Mouse (Mus musculus) intestine, embryonic 14.5 days (tissue): ENCODE data around the gene Traf4. TPM values are rescaled to one million over a fixed set of nuclear protein-coding genes. Genes with fewer than 3 reads are reported as not detected.
"Not testable (repeated sequence)": the region's sequence is repeated elsewhere in the genome, so short reads cannot be mapped to it uniquely, and the experiment has no call there.

Experiments
- ATAC-seq: fragments of 200-750 bp; cut with Nextera tagmentation; replicated peaks from 2 replicates; pipeline ENCODE4 v1.8.0; 2017; ENCODE audit warnings: low read depth, moderate number of reproducible peaks, moderate TSS enrichment, moderate library complexity; ENCODE audit not compliant: low FRiP score, low TSS enrichment
- DNase-seq: peaks from one replicate; pipeline ENCODE4 v3.0.0-alpha.2; 2018; ENCODE audit warnings: low spot score
- H3K27ac ChIP-seq: fragments of 300-500 bp; sonication (generic); 2 replicates; pipeline ENCODE4 v1.5.1; 2014; ENCODE audit warnings: low read depth, mild to moderate bottlenecking, control low read depth
- H3K27me3 ChIP-seq: fragments of 300-500 bp; sonication (generic); replicated peaks from 2 replicates; pipeline ENCODE4 v1.6.1; 2014; ENCODE audit warnings: low read length, control low read depth; ENCODE audit not compliant: control insufficient read depth, insufficient read depth
- H3K36me3 ChIP-seq: fragments of 300-500 bp; sonication (generic); 2 replicates; pipeline ENCODE4 v1.6.1; 2014; ENCODE audit warnings: low read length, control low read depth; ENCODE audit not compliant: control insufficient read depth, insufficient read depth
- H3K4me1 ChIP-seq: fragments of 300-500 bp; sonication (generic); replicated peaks from 2 replicates; pipeline ENCODE4 v1.6.1; 2014; ENCODE audit warnings: low read length, control low read depth, mixed read lengths; ENCODE audit not compliant: control insufficient read depth, insufficient read depth
- H3K4me2 ChIP-seq: fragments of 300-500 bp; sonication (generic); 2 replicates; pipeline ENCODE4 v1.6.1; 2014; ENCODE audit warnings: low read length
- H3K4me3 ChIP-seq: fragments of 300-500 bp; sonication (generic); 2 replicates; pipeline ENCODE4 v1.5.1; 2014; ENCODE audit warnings: low read depth, low read length, control low read depth, mixed read lengths
- H3K9ac ChIP-seq: fragments of 300-500 bp; sonication (generic); 2 replicates; pipeline ENCODE4 v1.6.1; 2014; ENCODE audit warnings: mild to moderate bottlenecking, low read length
- H3K9me3 ChIP-seq: fragments of 300-500 bp; sonication (generic); 2 replicates; pipeline ENCODE4 v1.6.1; 2016; ENCODE audit warnings: low read length, control low read depth; ENCODE audit not compliant: control insufficient read depth
- WGBS: fragments of 180-500 bp; shearing (Covaris S2); extraction: QIAGEN DNeasy Blood & Tissue Kit; methylation state at CpG from one replicate; pipeline ENCODE4 v1.1.7; 2014; 5-methylcytosine and 5-hydroxymethylcytosine counted together
- polyA plus RNA-seq: library from polyadenylated mRNA; unstranded; fragments of >200 nt; fragmentation: Nextera tagmentation; extraction: Ambion mirVana; gene quantifications from 2 replicates; pipeline ENCODE4 v1.2.1, GENCODE M21; 2014

Traf4 gene
- polyA plus RNA-seq, 1 experiment from 2014 or later, result 61.7 TPM

GRCm38 (mm10) chr11:78184702-78185101, 19.3 kb upstream of the Traf4 start:
- 88% methylated on average over 6 of the region's 6 CpGs for WGBS

GRCm38 (mm10) chr11:78183884-78184514, 18.6 kb upstream of the Traf4 start:
- peaks cover 44% of the 10 kb centered on the region for H3K4me1 ChIP-seq
- H3K4me3 ChIP-seq, result peak overlapping the region; percentile 98
- peak overlapping the region; percentile 86 for H3K4me2 ChIP-seq
- peak overlapping the region; percentile 98; the same call in 1 of the 2 replicates for H3K9ac ChIP-seq
- no peaks in the 10 kb centered on the region for H3K9me3 ChIP-seq
- ATAC-seq, result no peak
- H3K27me3 ChIP-seq, result no peaks in the 10 kb centered on the region
- H3K27ac ChIP-seq, result no peak overlapping the region; the same call in 1 of the 2 replicates
- H3K36me3 ChIP-seq, result peaks cover 33% of the 10 kb centered on the region
- no peak for DNase-seq
- 45% methylated on average over 10 of the region's 10 CpGs for WGBS

More at GRCm38 (mm10) chr11:78184702-78185101, 19.3 kb upstream of the Traf4 start:
- H3K9me3 ChIP-seq, H3K9ac ChIP-seq, DNase-seq, H3K27me3 ChIP-seq, H3K4me3 ChIP-seq, H3K4me2 ChIP-seq, H3K27ac ChIP-seq, ATAC-seq: not testable (repeated sequence)
- peaks cover 40% of the 10 kb centered on the region for H3K4me1 ChIP-seq
- peaks cover 28% of the 10 kb centered on the region for H3K36me3 ChIP-seq

- peak within 1 kb of the TSS; percentile 98 for H3K9ac ChIP-seq
- H3K4me3 ChIP-seq, result peak within 1 kb of the TSS; percentile 98
- WGBS, result under 1% methylated on average over 38 of the region's 38 CpGs
- ATAC-seq, result peak; percentile 86
- peaks cover 33% of the 10 kb centered on the region for H3K36me3 ChIP-seq
- peak within 1 kb of the TSS; percentile 86 for H3K4me2 ChIP-seq
- peak within 1 kb of the TSS; percentile 88 for H3K27ac ChIP-seq
- no peaks in the 10 kb centered on the region for H3K27me3 ChIP-seq
- peak; percentile 92 for DNase-seq
- peaks cover 44% of the 10 kb centered on the region for H3K4me1 ChIP-seq
- H3K9me3 ChIP-seq, result no peaks in the 10 kb centered on the region
Measured at GRCm38 (mm10) chr11:78182961-78183844, 17.8 kb upstream of the Traf4 start, which contains the start of gene Rpl23a. TSS of gene Rpl23a (minus strand) at chr11:78183584.

GRCm38 (mm10) chr11:78182450-78182849, 17.1 kb upstream of the Traf4 start:
- ATAC-seq (no peak), DNase-seq (no peak)
- 6% methylated on average over 7 of the region's 7 CpGs for WGBS
- peaks cover 33% of the 10 kb centered on the region for H3K36me3 ChIP-seq
- H3K27ac ChIP-seq, result 0 out of 2 replicates have a peak overlapping the region, but pooled peaks have one; percentile 88
- peak overlapping the region; percentile 98 for H3K4me3 ChIP-seq
- H3K9ac ChIP-seq, result peak overlapping the region; percentile 98
- H3K9me3 ChIP-seq, result no peaks in the 10 kb centered on the region
- no peaks in the 10 kb centered on the region for H3K27me3 ChIP-seq
- peaks cover 41% of the 10 kb centered on the region for H3K4me1 ChIP-seq
- H3K4me2 ChIP-seq, result peak overlapping the region; percentile 86

GRCm38 (mm10) chr11:78181830-78182357, 16.5 kb upstream of the Traf4 start:
- H3K4me2 ChIP-seq, result peak overlapping the region; percentile 86
- H3K27me3 ChIP-seq, result no peaks in the 10 kb centered on the region
- H3K4me3 ChIP-seq, result peak overlapping the region; percentile 98
- no peak overlapping the region for H3K27ac ChIP-seq
- ATAC-seq (no peak), DNase-seq (no peak)
- peak overlapping the region; percentile 98 for H3K9ac ChIP-seq
- no peaks in the 10 kb centered on the region for H3K9me3 ChIP-seq
- peaks cover 44% of the 10 kb centered on the region for H3K4me1 ChIP-seq
- 36% methylated on average over 2 of the region's 2 CpGs for WGBS
- H3K36me3 ChIP-seq, result peaks cover 33% of the 10 kb centered on the region

GRCm38 (mm10) chr11:78180081-78180761, 14.8 kb upstream of the Traf4 start:
- DNase-seq (peak; percentile 58), ATAC-seq (no peak)
- Histone ChIP-seq H3K9ac (no peak overlapping the region), H3K27me3 (no peaks in the 10 kb centered on the region), H3K27ac (no peak overlapping the region), H3K36me3 (peaks cover 33% of the 10 kb centered on the region), H3K4me3 (peak overlapping the region; percentile 58), H3K4me2 (peak overlapping the region; percentile 98), H3K9me3 (no peaks in the 10 kb centered on the region), H3K4me1 (peaks cover 48% of the 10 kb centered on the region)
- 69% methylated on average over 6 of the region's 6 CpGs for WGBS

- WGBS, result 23% methylated on average over 8 of the region's 8 CpGs
- peaks cover 50% of the 10 kb centered on the region for H3K4me1 ChIP-seq
- H3K36me3 ChIP-seq, result peaks cover 33% of the 10 kb centered on the region
- no peaks in the 10 kb centered on the region for H3K27me3 ChIP-seq
- peak overlapping the region; percentile 94 for H3K27ac ChIP-seq
- ATAC-seq (no peak), DNase-seq (peak; percentile 57)
- peak overlapping the region; percentile 70 for H3K9ac ChIP-seq
- no peaks in the 10 kb centered on the region for H3K9me3 ChIP-seq
- peak overlapping the region; percentile 98 for H3K4me2 ChIP-seq
- H3K4me3 ChIP-seq, result peak overlapping the region; percentile 58
Measured at GRCm38 (mm10) chr11:78179438-78179999, 14.1 kb upstream of the Traf4 start.
